Comparison of ENCODE assay signal across 28 mouse cellular contexts in genomic region chr16:94268205-94268604, GRCm38 (mm10). TPM values are rescaled to one million over a fixed set of nuclear protein-coding genes. Genes with fewer than 3 reads are reported as not detected.
DNase-seq lines count a peak whose midpoint lies in the region; ATAC-seq and TF ChIP-seq lines count a peak whose summit lies in the region.
"Had no signal": no experiment of that assay in that cellular context is flagged by ENCODE, and none has a peak within 500 bp of the region (broad histone marks: within the 10 kb centered on the region; RNA-seq: fewer than 3 reads in every experiment).

No protein-coding gene starts in this region.

- ATAC-seq in hematopoietic stem cell, adult 5-6 weeks (replicated peaks in 1 of 2; ENCODE audit: insufficient read depth in 1 of 2, low FRiP score in 2 of 2, low TSS enrichment in 1 of 2, low read depth in 1 of 2, poor library complexity in 2 of 2, severe bottlenecking in 2 of 2), result peak; percentile 21 to 35; a peak in 1 of 4 replicates
- no peak for ATAC-seq in heart, embryonic 11.5 days (replicated peaks; ENCODE audit: insufficient number of reproducible peaks, low FRiP score, low TSS enrichment)
- ATAC-seq: intestine, embryonic 16.5 days; liver, embryonic 12.5 days; liver, postnatal 0 days; Patski had no signal

- peaks cover 29% of the 10 kb centered on the region for H3K9me3 ChIP-seq in E14TG2a.4 (ENCODE audit: low read length)
- no peaks in the 10 kb centered on the region for H3K9me3 ChIP-seq in heart, embryonic 11.5 days (replicated peaks; ENCODE audit: control insufficient read depth, low read length)
- H3K9me3 ChIP-seq: forebrain, embryonic 12.5 days; hindbrain, embryonic 12.5 days; liver, embryonic 12.5 days; midbrain, embryonic 12.5 days; neural tube, embryonic 13.5 days had no signal

- no peak for TF ChIP-seq CTCF in thymus, adult 2 months (IDR thresholded peaks at IDR 0.05; ENCODE audit: borderline replicate concordance, control insufficient read depth, extremely low read depth, insufficient read depth, low read length, poor library complexity)
- no peak for TF ChIP-seq CTCF in E14TG2a.4 (conservative IDR thresholded peaks at IDR 0.05; ENCODE audit: low read length)

- H3K27ac ChIP-seq in thymus, adult 2 months (ENCODE audit: control insufficient read depth, insufficient read depth, low read length), result no peak overlapping the region
- H3K27ac ChIP-seq in heart, embryonic 11.5 days (ENCODE audit: low read depth, low read length), result no peak overlapping the region
- H3K27ac ChIP-seq: forebrain, embryonic 12.5 days; heart, adult 2 months; hindbrain, embryonic 12.5 days; left cerebral cortex, adult 2 months; liver, embryonic 12.5 days; macrophage; midbrain, embryonic 12.5 days; neural tube, embryonic 13.5 days had no signal

- 42% methylated on average over 14 of the region's 14 CpGs for WGBS in thymus, adult 2 months
- 76% methylated on average over 14 of the region's 14 CpGs for WGBS in heart, embryonic 11.5 days (ENCODE audit: insufficient replicate concordance)

- H3K9ac ChIP-seq in heart, embryonic 11.5 days (ENCODE audit: low read depth, low read length), result no peak overlapping the region
- H3K9ac ChIP-seq: forebrain, embryonic 12.5 days; hindbrain, embryonic 12.5 days; liver, embryonic 12.5 days; liver, postnatal 0 days; midbrain, embryonic 12.5 days; neural tube, embryonic 13.5 days had no signal

- no peak overlapping the region for H3K4me2 ChIP-seq in heart, embryonic 11.5 days
- H3K4me2 ChIP-seq: forebrain, embryonic 12.5 days; hindbrain, embryonic 12.5 days; liver, embryonic 12.5 days; midbrain, embryonic 12.5 days; neural tube, embryonic 13.5 days had no signal

- peaks cover 29% of the 10 kb centered on the region for H3K4me1 ChIP-seq in thymus, adult 2 months (replicated peaks; ENCODE audit: control insufficient read depth, insufficient read depth, low read length)
- peaks cover 12% of the 10 kb centered on the region for H3K4me1 ChIP-seq in E14TG2a.4 (replicated peaks; ENCODE audit: low read depth, low read length)
- H3K4me1 ChIP-seq in heart, embryonic 11.5 days (ENCODE audit: control insufficient read depth, insufficient read depth, low read length), result no peaks in the 10 kb centered on the region
- H3K4me1 ChIP-seq: liver, embryonic 12.5 days; midbrain, embryonic 12.5 days had no signal

- TF ChIP-seq POLR2A in thymus, adult 2 months (IDR thresholded peaks at IDR 0.05; ENCODE audit: control insufficient read depth, extremely low read depth, insufficient read depth, low read length, poor library complexity), result no peak

- no peaks in the 10 kb centered on the region for H3K27me3 ChIP-seq in thymus, adult 2 months (ENCODE audit: control insufficient read depth, insufficient read depth, low read length)
- no peaks in the 10 kb centered on the region for H3K27me3 ChIP-seq in E14TG2a.4 (ENCODE audit: insufficient read depth, low read length)
- H3K27me3 ChIP-seq in splenic B cell, adult 2 months (ENCODE audit: control insufficient read depth, insufficient read depth, low read length, poor library complexity, severe bottlenecking), result no peaks in the 10 kb centered on the region
- no peaks in the 10 kb centered on the region for H3K27me3 ChIP-seq in heart, embryonic 11.5 days (ENCODE audit: control insufficient read depth, insufficient read depth, low read length)
- H3K27me3 ChIP-seq: forebrain, embryonic 12.5 days; hindbrain, embryonic 12.5 days; liver, embryonic 12.5 days; midbrain, embryonic 12.5 days; neural tube, embryonic 13.5 days; Patski had no signal

- peak overlapping the region; percentile 11 for H3K4me3 ChIP-seq in thymus, adult 2 months (ENCODE audit: control insufficient read depth, insufficient read depth, low read length)
- peak overlapping the region; percentile 63 for H3K4me3 ChIP-seq in E14TG2a.4 (replicated peaks; ENCODE audit: low read length)
- no peak overlapping the region for H3K4me3 ChIP-seq in heart, embryonic 11.5 days (ENCODE audit: low read depth, low read length)
- H3K4me3 ChIP-seq: erythroblast, embryonic 14.5 days; forebrain, embryonic 12.5 days; heart, adult 2 months; hindbrain, embryonic 12.5 days; left cerebral cortex, adult 2 months; liver, embryonic 12.5 days; midbrain, embryonic 12.5 days; myocyte; neural tube, embryonic 13.5 days had no signal

- no peak for DNase-seq in thymus, adult 2 months
- DNase-seq in thymus, postnatal 4 days, result no peak
- DNase-seq in splenic B cell, adult 2 months (ENCODE audit: low read depth, low spot score), result peak; percentile 22
- DNase-seq in heart, adult 9 months (ENCODE audit: low spot score in 2 of 2), result no peak
- no peak for DNase-seq in lung, postnatal 4 days
- DNase-seq: adrenal gland, postnatal 25 days; cerebellum, adult 18-20 months; cerebellum, postnatal 10 days; gastrocnemius, postnatal 14 days; heart, adult 2 months; kidney, adult 9 months; kidney, postnatal 25 days; liver, postnatal 0 days; right cerebral cortex, postnatal 4 days had no signal

- no peaks in the 10 kb centered on the region for H3K36me3 ChIP-seq in thymus, adult 2 months (ENCODE audit: control insufficient read depth, insufficient read depth, low read length)
- peaks cover 27% of the 10 kb centered on the region for H3K36me3 ChIP-seq in E14TG2a.4 (ENCODE audit: insufficient read depth, low read length)
- H3K36me3 ChIP-seq in splenic B cell, adult 2 months (ENCODE audit: control insufficient read depth, insufficient read depth, low read length, poor library complexity, severe bottlenecking), result no peaks in the 10 kb centered on the region
- H3K36me3 ChIP-seq in heart, embryonic 11.5 days (ENCODE audit: control insufficient read depth, insufficient read depth, low read length), result no peaks in the 10 kb centered on the region

RNA-seq across cellular contexts. Expression of gene Hlcs, which starts 45.2 kb away (rescaled TPM):
- 7.8 and 9.3 TPM in 2 replicates for polyA plus RNA-seq in thymus, adult 2 months (2012; rRNA removed)
- total RNA-seq in hematopoietic stem cell, adult 5-6 weeks (2017), result 9.8 and 11.7 TPM in 2 replicates
- 7.7 and 8.5 TPM in 2 replicates for polyA plus RNA-seq in heart, embryonic 11.5 days (2014; fragmentation: Nextera tagmentation; extraction: Ambion mirVana)
